Mouse (Mus musculus) midbrain, embryonic 10.5 days (tissue): ENCODE measurements around the gene Tnfsf13. TPM values are rescaled to one million over a fixed set of nuclear protein-coding genes. Genes with fewer than 3 reads are reported as not detected.

ENCODE experiments used
- DNase-seq: peaks from one replicate; pipeline ENCODE4 v3.0.0-alpha.2; 2017; ENCODE audit warnings: low spot score
- H3K27ac ChIP-seq: fragments of 300-500 bp; sonication (generic); replicated peaks from 2 replicates; pipeline ENCODE4 v1.5.1; 2016; ENCODE audit warnings: mild to moderate bottlenecking
- H3K27me3 ChIP-seq: fragments of 300-500 bp; sonication (generic); 2 replicates; pipeline ENCODE4 v1.6.1; 2016; ENCODE audit warnings: low read depth, mild to moderate bottlenecking; ENCODE audit not compliant: poor library complexity, severe bottlenecking
- H3K36me3 ChIP-seq: fragments of 300-500 bp; sonication (generic); 2 replicates; pipeline ENCODE4 v1.6.1; 2016; ENCODE audit warnings: mild to moderate bottlenecking, moderate library complexity
- H3K4me1 ChIP-seq: fragments of 300-500 bp; sonication (generic); 2 replicates; pipeline ENCODE4 v1.6.1; 2016
- H3K4me3 ChIP-seq: fragments of 300-500 bp; sonication (generic); 2 replicates; pipeline ENCODE4 v1.5.1; 2016; ENCODE audit warnings: mild to moderate bottlenecking, moderate library complexity
- H3K9me3 ChIP-seq: fragments of 300-500 bp; sonication (generic); replicated peaks from 2 replicates; pipeline ENCODE4 v1.6.1; 2016; ENCODE audit warnings: mild to moderate bottlenecking
- WGBS: fragments of 180-500 bp; shearing (Covaris S2); methylation state at CpG from one replicate; pipeline ENCODE4 v1.1.7; 2016; 5-methylcytosine and 5-hydroxymethylcytosine counted together
- polyA plus RNA-seq: library from polyadenylated mRNA; unstranded; fragments of >200 nt; fragmentation: Nextera tagmentation; extraction: Ambion mirVana; gene quantifications from 2 replicates; pipeline ENCODE4 v1.2.1, GENCODE M21; 2016

Tnfsf13 gene
- polyA plus RNA-seq, 1 experiment from 2014 or later: 0.30 TPM

DNA sequence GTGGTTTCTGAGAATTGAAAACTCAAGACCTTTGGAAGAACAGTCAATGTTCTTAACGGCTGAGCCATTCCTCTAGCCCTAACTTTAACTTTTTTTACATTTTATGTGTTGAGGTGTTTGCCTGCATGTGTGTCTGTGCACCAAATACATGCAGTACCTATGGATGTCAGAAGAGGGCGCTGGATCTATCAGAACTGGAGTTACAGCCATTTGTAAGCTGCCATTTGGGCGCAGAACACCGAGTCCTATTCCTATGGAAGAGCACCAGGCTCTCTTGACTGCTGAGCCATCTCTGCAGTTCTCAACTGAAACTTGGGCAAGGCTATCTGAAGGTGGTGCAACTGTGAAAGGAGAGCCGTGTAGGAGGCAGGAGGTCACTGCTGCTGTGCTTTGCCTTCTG is 13.0 kb upstream of the Tnfsf13 start:
- no peak overlapping the region for H3K4me3 ChIP-seq
- H3K27me3 ChIP-seq: peaks cover 13% of the 10 kb centered on the region; the same call in 1 of the 2 replicates
- 70% methylated on average over 5 of the region's 5 CpGs for WGBS
- H3K4me1 ChIP-seq: peaks cover 14% of the 10 kb centered on the region
- H3K27ac ChIP-seq: no peak overlapping the region
- no peaks in the 10 kb centered on the region for H3K9me3 ChIP-seq
- no peaks in the 10 kb centered on the region for H3K36me3 ChIP-seq
- DNase-seq: no peak

DNA sequence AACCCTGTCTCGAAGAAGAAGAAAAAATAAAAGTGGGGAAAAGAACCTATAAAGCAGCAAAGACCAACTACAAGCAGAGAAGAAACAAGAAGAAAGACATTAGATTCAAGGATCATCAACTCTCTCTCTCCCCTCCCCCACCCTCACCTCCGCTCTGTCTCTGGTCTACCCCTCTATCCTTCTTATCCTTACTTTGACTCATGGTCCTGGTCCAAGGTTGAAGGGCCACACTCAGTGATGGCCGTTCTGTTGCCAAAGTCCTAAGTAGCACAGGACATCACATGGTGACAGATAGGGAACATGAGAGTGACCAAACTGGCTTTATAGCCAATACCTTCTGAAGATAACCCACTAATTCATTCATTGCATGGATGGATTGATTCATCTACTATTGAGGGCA is 11.8 kb upstream of the Tnfsf13 start:
- H3K9me3 ChIP-seq: no peaks in the 10 kb centered on the region
- H3K4me1 ChIP-seq: peaks cover 14% of the 10 kb centered on the region
- H3K4me3 ChIP-seq: no peak overlapping the region
- H3K36me3 ChIP-seq: no peaks in the 10 kb centered on the region
- no peak for DNase-seq
- H3K27me3 ChIP-seq: peaks cover 13% of the 10 kb centered on the region; the same call in 1 of the 2 replicates
- no peak overlapping the region for H3K27ac ChIP-seq
- 93% methylated on average over 3 of the region's 3 CpGs for WGBS

DNA sequence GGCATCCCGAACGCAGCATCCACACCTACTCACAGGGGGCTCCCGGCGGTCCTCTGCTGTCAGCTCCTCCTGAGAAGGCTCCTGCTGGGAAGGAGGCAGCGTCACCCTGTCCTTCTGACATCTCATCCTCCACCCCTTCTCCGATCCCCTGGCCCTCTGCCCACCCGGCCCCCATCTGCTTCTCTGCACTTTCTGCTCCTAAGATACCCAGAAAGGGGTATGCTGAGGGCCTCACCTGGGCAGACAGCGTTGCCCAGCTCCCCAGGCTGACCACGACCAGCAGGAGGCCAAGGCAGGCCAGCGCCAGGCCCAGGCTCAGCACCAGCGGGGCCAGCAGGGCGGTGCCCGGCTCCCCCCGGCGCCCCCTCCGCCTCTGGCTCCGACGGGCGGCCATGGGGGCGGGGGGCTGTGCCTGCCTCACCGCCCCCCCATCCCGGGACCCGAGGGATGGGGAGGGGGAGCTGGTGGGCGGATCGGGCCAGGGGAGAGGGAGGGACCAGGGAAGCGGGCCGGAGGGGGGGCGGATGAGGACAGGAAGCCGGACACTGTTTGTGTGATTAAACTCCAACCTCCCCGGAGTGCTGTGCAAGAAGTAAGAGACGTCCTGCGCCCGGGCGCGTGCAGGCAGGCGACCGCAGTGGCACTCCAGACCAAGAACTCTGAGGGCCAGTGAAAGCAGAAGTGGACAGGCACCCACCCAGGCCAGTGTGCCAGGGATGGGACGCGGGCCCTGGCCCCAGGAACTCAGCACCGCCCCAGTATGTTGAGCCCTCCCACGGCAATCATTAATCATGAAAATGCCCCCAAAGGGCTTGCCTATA is 10.0 kb upstream of the Tnfsf13 start, which contains the start of the genes Tnfsf12 and Tnfsfm13:
Gene Tnfsf12, minus strand, starts transcription at position 489 of the 821 bp plus-strand sequence.
Gene Tnfsfm13, minus strand, starts transcription at position 738 of the 821 bp plus-strand sequence.
- peaks cover 13% of the 10 kb centered on the region; the same call in 1 of the 2 replicates for H3K27me3 ChIP-seq
- peak within 1 kb of the TSS; percentile 68 for H3K4me3 ChIP-seq
- DNase-seq: peak; percentile 61
- no peaks in the 10 kb centered on the region for H3K9me3 ChIP-seq
- peaks cover 14% of the 10 kb centered on the region for H3K4me1 ChIP-seq
- H3K27ac ChIP-seq: peak within 1 kb of the TSS; percentile 87
- no peaks in the 10 kb centered on the region for H3K36me3 ChIP-seq
- WGBS: 2% methylated on average over 41 of the region's 41 CpGs

DNA sequence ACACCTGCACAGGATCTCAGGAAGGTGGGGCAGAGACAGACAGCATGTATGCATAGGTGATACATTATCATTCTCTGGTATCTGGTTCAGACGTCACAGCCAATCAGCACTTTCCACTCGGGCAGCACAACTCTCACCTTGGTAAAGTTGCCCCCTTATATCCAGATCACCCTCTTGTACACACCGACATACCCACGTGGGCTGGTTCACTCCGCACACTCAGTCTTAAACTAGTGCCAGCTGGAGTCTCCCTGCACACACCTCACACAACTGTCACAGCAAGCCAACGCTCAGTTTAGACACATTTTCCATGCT is 9.4 kb upstream of the Tnfsf13 start:
- H3K36me3 ChIP-seq: no peaks in the 10 kb centered on the region
- 29% methylated on average over 6 of the region's 6 CpGs for WGBS
- peaks cover 14% of the 10 kb centered on the region for H3K4me1 ChIP-seq
- peak overlapping the region; percentile 68 for H3K4me3 ChIP-seq
- peak overlapping the region; percentile 87; the same call in 1 of the 2 replicates for H3K27ac ChIP-seq
- no peak for DNase-seq
- no peaks in the 10 kb centered on the region for H3K9me3 ChIP-seq
- H3K27me3 ChIP-seq: peaks cover 13% of the 10 kb centered on the region; the same call in 1 of the 2 replicates

DNA sequence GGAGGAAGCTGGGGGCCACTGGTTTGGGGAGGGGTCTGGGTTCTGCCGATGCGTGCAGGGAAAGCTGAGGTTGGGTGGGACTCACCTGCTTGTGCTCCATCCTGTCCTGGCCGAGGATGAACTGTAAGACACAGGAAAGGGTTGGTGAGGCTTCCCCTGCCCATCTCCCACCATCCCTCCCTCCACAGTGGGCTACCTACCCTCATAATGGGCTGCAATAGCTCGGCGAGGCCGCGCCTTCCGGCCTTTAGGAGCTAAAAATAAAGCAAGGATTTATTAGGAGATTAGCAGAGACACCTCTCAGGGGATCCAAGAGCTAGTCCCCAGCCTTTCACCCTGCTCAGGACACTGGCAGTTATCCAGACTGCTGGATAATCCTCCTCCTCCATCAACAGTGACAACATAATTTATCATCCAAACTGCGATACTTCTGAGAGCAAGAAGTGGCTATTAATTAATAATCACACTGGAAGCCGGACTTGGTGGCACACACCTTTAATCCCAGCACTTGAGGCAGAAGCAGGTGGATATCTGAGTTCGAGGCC is 7.9 kb upstream of the Tnfsf13 start:
- H3K4me3 ChIP-seq: no peak overlapping the region

DNA sequence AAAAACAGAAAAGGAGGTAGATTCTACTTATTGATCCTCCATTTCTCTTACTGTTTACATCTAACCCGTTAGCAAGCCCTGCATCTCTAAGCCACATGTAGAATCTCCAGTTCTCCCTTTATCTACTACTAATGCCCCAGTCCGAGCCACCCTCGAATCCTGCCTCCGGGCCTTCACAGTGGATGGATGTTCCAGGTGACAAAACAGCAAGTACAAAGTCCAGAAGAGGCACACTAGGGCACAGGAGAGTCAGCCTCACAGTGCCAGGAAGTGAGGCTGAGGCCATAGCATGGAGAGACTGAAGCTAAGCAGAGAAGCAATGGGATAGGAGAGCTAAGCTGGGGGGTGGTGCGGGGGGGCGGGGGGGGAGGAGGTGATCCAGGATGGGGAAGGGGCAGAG is 7.3 kb upstream of the Tnfsf13 start:
- Histone ChIP-seq H3K4me1 (peaks cover 14% of the 10 kb centered on the region), H3K27me3 (peaks cover 13% of the 10 kb centered on the region; the same call in 1 of the 2 replicates), H3K27ac (no peak overlapping the region), H3K4me3 (no peak overlapping the region), H3K9me3 (no peaks in the 10 kb centered on the region), H3K36me3 (no peaks in the 10 kb centered on the region)
- 90% methylated on average over 6 of the region's 6 CpGs for WGBS
- no peak for DNase-seq

More for the DNA sequence above, 7.9 kb upstream of the Tnfsf13 start:
- H3K36me3 ChIP-seq: no peaks in the 10 kb centered on the region
- no peaks in the 10 kb centered on the region for H3K9me3 ChIP-seq
- peaks cover 14% of the 10 kb centered on the region for H3K4me1 ChIP-seq
- WGBS: 60% methylated on average over 11 of the region's 11 CpGs
- H3K27ac ChIP-seq: no peak overlapping the region
- DNase-seq: no peak
- H3K27me3 ChIP-seq: peaks cover 13% of the 10 kb centered on the region; the same call in 1 of the 2 replicates

DNA sequence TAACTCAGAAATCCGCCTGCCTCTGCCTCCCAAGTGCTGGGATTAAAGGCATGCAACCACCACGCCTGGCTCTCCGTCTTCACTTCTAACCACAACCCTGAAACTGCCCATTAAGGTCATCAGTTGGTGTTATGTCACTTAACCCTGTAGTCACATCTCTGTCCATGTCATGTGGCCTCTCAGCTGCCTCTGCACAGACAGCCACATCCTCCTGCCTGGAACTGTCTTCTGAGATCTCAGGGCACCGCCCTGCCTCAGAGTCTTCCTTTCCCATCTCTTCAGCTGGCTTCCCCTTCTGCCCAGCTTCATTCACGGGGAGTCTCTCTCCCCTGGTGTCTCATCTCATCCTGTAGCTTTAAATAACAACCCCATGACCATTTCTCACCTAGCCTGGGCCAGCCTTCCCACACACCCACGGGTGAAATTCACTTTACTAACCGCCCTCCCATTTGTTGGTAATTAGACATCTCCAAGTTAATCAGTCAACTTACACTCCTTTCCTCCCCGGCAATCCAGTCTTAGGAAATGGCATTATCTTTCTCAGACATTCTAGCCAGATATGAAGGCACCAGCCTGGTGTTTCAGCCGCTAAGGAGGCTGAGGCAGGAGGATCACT is 6.7 kb upstream of the Tnfsf13 start:
- peaks cover 14% of the 10 kb centered on the region for H3K4me1 ChIP-seq
- no peak for DNase-seq
- no peaks in the 10 kb centered on the region for H3K9me3 ChIP-seq
- 86% methylated on average over 9 of the region's 9 CpGs for WGBS
- H3K36me3 ChIP-seq: no peaks in the 10 kb centered on the region
- H3K27ac ChIP-seq: no peak overlapping the region
- peaks cover 13% of the 10 kb centered on the region; the same call in 1 of the 2 replicates for H3K27me3 ChIP-seq
- H3K4me3 ChIP-seq: no peak overlapping the region

DNA sequence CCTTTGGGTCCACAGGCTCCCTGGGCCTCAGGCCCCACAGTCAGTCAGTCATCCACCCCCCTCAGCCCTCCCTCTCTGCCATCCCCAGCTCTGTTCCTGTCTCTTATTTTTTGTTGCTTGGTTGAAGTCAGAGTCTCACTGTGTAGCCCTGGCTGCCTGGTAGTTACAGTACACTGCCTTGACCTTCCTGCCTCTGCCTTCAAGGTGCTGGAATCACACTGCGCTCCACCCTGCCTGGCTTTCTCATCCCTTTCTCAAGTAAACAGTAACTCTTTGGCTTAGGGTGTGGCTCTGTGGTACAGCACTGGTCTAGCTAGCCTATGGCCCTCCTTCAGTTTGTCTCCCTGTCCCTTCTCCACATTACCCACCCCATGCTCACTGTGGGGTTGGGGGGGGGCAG is 4.3 kb upstream of the Tnfsf13 start:
- WGBS: 100% methylated on average over 1 of the region's 1 CpGs
- Histone ChIP-seq H3K27me3 (peaks cover 20% of the 10 kb centered on the region; the same call in 1 of the 2 replicates), H3K9me3 (no peaks in the 10 kb centered on the region), H3K4me3 (no peak overlapping the region), H3K27ac (peak overlapping the region; percentile 23; the same call in 1 of the 2 replicates), H3K4me1 (peaks cover 24% of the 10 kb centered on the region), H3K36me3 (no peaks in the 10 kb centered on the region)
- no peak for DNase-seq

DNA sequence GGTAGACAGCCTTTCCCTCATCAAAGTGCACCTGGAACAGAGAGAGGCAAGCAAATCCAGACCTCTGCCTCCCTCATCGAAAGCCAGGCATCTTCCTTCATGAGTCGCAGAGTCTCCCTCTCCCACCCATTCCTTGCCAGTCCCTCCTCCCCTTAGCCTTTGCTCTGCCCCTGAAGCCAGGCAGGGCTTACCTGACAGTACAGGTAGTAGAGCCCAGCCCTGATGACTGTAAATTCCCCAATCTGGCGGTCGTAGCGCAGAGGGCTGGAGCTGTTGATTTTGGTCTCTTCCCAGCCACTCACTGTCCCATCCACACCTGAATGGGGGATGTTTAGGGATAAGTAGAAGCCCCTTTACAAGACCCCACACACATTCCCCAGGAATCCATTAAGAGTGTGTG is 1.5 kb upstream of the Tnfsf13 start:
- H3K27ac ChIP-seq: no peak overlapping the region
- DNase-seq: no peak

DNA sequence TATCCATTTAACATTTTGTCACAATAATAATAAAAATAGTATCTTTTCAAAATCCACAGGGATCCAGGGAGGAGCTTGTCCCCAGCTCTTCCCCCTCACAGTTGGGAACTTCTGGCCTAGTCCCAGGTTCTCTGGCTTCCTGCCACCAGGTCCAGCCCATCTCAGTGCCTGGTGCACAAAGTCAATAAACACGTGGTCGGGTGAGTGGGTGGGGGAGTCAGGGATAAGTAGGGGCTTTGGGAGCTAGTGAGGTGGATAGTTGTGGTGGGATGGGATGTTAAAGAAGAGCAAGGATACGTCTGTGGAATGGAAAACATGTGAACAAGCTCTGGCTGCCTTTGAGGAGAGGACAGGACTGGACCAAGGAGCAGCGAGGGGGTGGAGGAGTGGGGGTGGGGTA is 793 bp upstream of the Tnfsf13 start:
- 14% methylated on average over 4 of the region's 4 CpGs for WGBS
- Histone ChIP-seq H3K27me3 (peaks cover 25% of the 10 kb centered on the region), H3K4me1 (peaks cover 40% of the 10 kb centered on the region), H3K36me3 (no peaks in the 10 kb centered on the region), H3K9me3 (no peaks in the 10 kb centered on the region), H3K4me3 (no peak overlapping the region), H3K27ac (no peak overlapping the region; the same call in 1 of the 2 replicates)
- no peak for DNase-seq

More for the DNA sequence above, 1.5 kb upstream of the Tnfsf13 start:
- H3K4me3 ChIP-seq: peak overlapping the region; percentile 12; the same call in 1 of the 2 replicates
- WGBS: 58% methylated on average over 5 of the region's 5 CpGs
- peaks cover 25% of the 10 kb centered on the region for H3K27me3 ChIP-seq
- peaks cover 36% of the 10 kb centered on the region for H3K4me1 ChIP-seq
- H3K36me3 ChIP-seq: no peaks in the 10 kb centered on the region
- no peaks in the 10 kb centered on the region for H3K9me3 ChIP-seq

DNA sequence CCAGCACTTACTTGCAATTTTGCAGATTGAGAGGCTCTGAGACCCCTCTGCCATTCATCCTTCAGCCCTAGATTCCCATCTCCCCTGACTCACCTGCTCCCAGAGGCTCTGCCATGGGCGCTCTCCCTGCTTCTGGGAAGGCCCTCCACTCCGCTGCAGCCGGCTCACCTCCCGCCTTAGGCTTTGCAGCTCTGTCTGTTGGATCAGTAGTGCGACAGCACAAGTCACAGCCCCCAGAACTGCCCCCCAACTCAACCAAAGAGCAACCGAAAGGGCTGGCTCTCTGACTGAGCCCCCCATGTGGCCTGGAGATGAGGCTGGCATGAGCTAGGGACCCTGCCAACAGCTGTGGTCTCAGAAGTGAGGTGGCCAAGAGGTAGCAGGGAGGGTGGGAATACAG is 648 bp downstream of the Tnfsf13 start:
- Histone ChIP-seq H3K27me3 (peaks cover 25% of the 10 kb centered on the region), H3K36me3 (peaks cover 7% of the 10 kb centered on the region), H3K27ac (0 out of 2 replicates have a peak overlapping the region, but pooled peaks have one; percentile 30), H3K9me3 (no peaks in the 10 kb centered on the region), H3K4me3 (0 out of 2 replicates have a peak overlapping the region, but pooled peaks have one; percentile 8), H3K4me1 (peaks cover 55% of the 10 kb centered on the region)
- DNase-seq: no peak
- WGBS: 81% methylated on average over 6 of the region's 6 CpGs

DNA sequence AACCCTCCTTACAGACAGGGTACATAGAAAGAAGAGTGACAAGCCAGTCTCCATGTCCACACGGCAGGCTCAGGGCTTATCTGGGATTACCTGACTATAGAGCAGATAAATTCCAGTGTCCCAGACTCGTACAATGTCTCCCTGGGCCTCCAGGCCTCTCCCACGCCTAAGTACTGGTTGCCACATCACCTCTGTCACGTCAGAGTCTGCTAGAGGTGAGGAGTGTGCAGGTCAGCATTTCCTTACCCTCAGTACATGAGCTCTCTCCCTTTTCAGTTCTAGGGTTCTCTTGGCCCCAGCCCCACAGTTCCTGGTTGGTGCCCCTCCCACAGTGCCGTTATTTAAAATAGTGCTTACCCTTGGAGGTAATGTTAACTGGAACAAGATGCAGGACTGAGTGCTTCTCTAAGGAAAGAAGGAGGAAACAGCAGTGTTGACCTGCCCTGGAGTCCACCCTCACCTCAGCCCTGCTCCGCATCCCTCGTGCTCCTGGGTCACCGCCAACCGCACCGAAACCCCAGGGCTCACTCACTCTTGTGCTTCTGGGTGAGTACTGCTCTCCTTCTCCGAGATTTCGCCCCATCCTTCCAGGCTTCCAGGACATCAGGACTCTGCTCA is 1.3 kb downstream of the Tnfsf13 start:
- 0 out of 2 replicates have a peak overlapping the region, but pooled peaks have one; percentile 81 for H3K27ac ChIP-seq
- H3K4me1 ChIP-seq: peaks cover 59% of the 10 kb centered on the region
- DNase-seq: no peak

More for the DNA sequence above, 1.3 kb downstream of the Tnfsf13 start:
- peaks cover 25% of the 10 kb centered on the region for H3K27me3 ChIP-seq
- H3K9me3 ChIP-seq: no peaks in the 10 kb centered on the region
- no peak overlapping the region for H3K4me3 ChIP-seq
- peaks cover 13% of the 10 kb centered on the region for H3K36me3 ChIP-seq
- 80% methylated on average over 12 of the region's 12 CpGs for WGBS
